8 mouse cellular contexts compared by ENCODE assay signal in the genomic region with DNA sequence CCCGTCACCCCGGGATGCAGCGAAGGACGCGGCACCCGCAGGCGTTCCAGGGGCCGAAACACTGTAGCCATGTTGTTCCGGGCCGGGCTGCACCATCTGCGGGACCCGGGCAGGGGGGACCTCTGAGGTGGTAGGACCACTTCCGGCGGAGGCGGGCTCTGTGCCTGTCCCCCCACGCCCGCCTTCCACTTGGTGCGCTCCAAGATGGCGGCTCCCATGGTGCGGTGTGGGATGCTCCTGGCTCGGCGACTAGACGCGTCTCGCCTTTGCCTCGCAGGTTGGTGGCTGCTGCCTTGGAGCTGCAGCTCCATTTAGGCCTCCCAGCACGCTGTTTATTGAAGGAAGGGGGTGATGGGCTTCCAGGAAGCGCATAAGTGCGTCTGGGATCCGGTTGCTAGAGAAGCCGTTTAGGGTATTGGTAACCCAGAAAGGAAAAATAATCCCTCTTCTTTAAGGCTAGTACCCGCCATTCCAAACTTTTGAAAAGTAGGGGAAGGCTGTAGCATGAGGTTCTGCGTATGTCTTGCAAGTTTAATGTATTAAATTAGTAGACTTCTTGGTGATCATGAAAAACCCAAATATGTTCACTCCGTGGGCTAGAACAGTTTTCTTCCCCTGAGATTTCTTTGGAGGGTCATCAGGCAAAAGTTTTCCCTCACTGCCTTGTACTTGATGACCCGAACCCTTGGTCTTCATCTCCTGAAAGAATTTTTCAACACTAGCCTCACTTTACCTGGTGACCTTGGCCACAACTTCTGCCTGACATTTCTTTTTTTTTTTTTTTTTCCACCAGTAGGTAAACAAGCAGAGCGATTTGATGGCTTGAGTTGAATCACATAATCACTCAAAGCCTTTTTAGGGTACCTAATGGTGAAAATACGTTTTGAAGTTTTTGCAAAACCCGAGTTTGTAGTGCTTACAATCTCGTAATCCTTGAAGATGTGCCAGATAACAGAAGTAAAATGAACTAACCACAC. TPM values are rescaled to one million over a fixed set of nuclear protein-coding genes. Genes with fewer than 3 reads are reported as not detected.
DNase-seq lines count a peak whose midpoint lies in the region; ATAC-seq and TF ChIP-seq lines count a peak whose summit lies in the region.

Gene Ptcd2, minus strand, starts transcription at position 107 of the 977 bp plus-strand sequence.
Gene Mrps27, plus strand, starts transcription at position 188 of the 977 bp plus-strand sequence.

- DNase-seq in gastrocnemius, adult 8-10 months (ENCODE audit: low spot score in 2 of 2) = peak; percentile 96 to 97
- peak; percentile 64 for DNase-seq in hindlimb bud, embryonic 11.5 days (ENCODE audit: extremely low spot score, low read depth, low spot score)
- DNase-seq in left cerebral cortex, adult 8-10 months (ENCODE audit: low spot score in 2 of 2) = peak; percentile 93 to 97
- DNase-seq in right cerebral cortex, postnatal 10 days (ENCODE audit: low spot score in 2 of 2) = peak; percentile 98
- DNase-seq in urinary bladder, postnatal 25 days (ENCODE audit: low spot score) = peak; percentile 97

- H3K36me3 ChIP-seq in megakaryocyte, embryonic 14.5 days (replicated peaks; ENCODE audit: low read length) = peaks cover 49% of the 10 kb centered on the region

- peak; percentile 98 for ATAC-seq in activated CD4-positive, CD25-positive, alpha-beta regulatory T cell, adult 4 months

- peaks cover 3% of the 10 kb centered on the region; the same call in 1 of the 2 replicates for H3K4me1 ChIP-seq in cortical plate, adult 2 months (ENCODE audit: control insufficient read depth, insufficient read depth, low read length)
- peaks cover 60% of the 10 kb centered on the region for H3K4me1 ChIP-seq in megakaryocyte, embryonic 14.5 days

- TF ChIP-seq POLR2A in cortical plate, adult 2 months (IDR thresholded peaks at IDR 0.05; ENCODE audit: extremely low read depth, insufficient read depth, low read length) = peak; percentile 76

- H3K9me3 ChIP-seq in megakaryocyte, embryonic 14.5 days = no peaks in the 10 kb centered on the region

- H3K27ac ChIP-seq in cortical plate, adult 2 months (ENCODE audit: insufficient read depth, low read length) = peak within 1 kb of the TSS; percentile 60

- TF ChIP-seq CTCF in cortical plate, adult 2 months (IDR thresholded peaks at IDR 0.05; ENCODE audit: extremely low read depth, insufficient read depth, low read length) = no peak

- H3K4me3 ChIP-seq in cortical plate, adult 2 months (ENCODE audit: insufficient read depth, low read length) = peak within 1 kb of the TSS; percentile 85
- H3K4me3 ChIP-seq in megakaryocyte, embryonic 14.5 days (replicated peaks) = peak within 1 kb of the TSS; percentile 98

- H3K27me3 ChIP-seq in megakaryocyte, embryonic 14.5 days (replicated peaks) = no peaks in the 10 kb centered on the region

RNA-seq across cellular contexts. Expression of gene Ptcd2, which starts in this region (rescaled TPM):
- polyA plus RNA-seq in activated CD4-positive, CD25-positive, alpha-beta regulatory T cell, adult 4 months (2017; shearing (Covaris generic)) = 10 to 100 TPM; 59.4 to 61.3 TPM
- 32.4 and 35.3 TPM in 2 replicates for polyA plus RNA-seq in cortical plate, adult 2 months (2012; rRNA removed)
- 10 to 100 TPM; 22.1 to 27.9 (median 25.4) TPM for total RNA-seq in gastrocnemius, adult 8-10 months (2022)
- total RNA-seq in left cerebral cortex, adult 8-10 months (2022) = 10 to 100 TPM; 29.8 to 33.5 (median 30.8) TPM
- polyA plus RNA-seq in megakaryocyte, embryonic 14.5 days (2012; ENCODE audit: insufficient read depth, low replicate concordance) = 3.7 and 8.6 TPM in 2 replicates

RNA-seq across cellular contexts. Expression of gene Mrps27, which starts in this region (rescaled TPM):
- polyA plus RNA-seq in activated CD4-positive, CD25-positive, alpha-beta regulatory T cell, adult 4 months (2017; shearing (Covaris generic)) = 10 to 100 TPM; 18.5 to 23.3 TPM
- polyA plus RNA-seq in cortical plate, adult 2 months (2012; rRNA removed) = 32.2 and 33.7 TPM in 2 replicates
- 10 to 100 TPM; 23.0 to 26.5 (median 25.5) TPM for total RNA-seq in gastrocnemius, adult 8-10 months (2022)
- total RNA-seq in left cerebral cortex, adult 8-10 months (2022) = 10 to 100 TPM; 24.1 to 27.3 (median 26.1) TPM
- polyA plus RNA-seq in megakaryocyte, embryonic 14.5 days (2012; ENCODE audit: insufficient read depth, low replicate concordance) = 9.3 TPM in 1 of 2 replicates, not detected in the other

Comparison
In these comparisons a context has a peak if more than half of its experiments do, and no peak if none do; other contexts are left out.
1. Peak in every context shown above with its lines: DNase-seq, ATAC-seq, H3K4me3 ChIP-seq and H3K27ac ChIP-seq.